Mouse (Mus musculus) central nervous system, embryonic 18 days (tissue): Measurements from ENCODE around the gene Gm19410. TPM values are rescaled to one million over a fixed set of nuclear protein-coding genes. Genes with fewer than 3 reads are reported as not detected.

Experiments used
- polyA plus RNA-seq: library from polyadenylated mRNA; depleted of rRNA; stranded (reverse); fragments of >200 nt; gene quantifications from 2 replicates; pipeline ENCODE4 v1.2.3, GENCODE M21; 2012; rRNA removed

Gm19410 gene
- 0.66 and 0.88 TPM in 2 replicates for polyA plus RNA-seq

GRCm38 (mm10) chr8:35765499-35766193 is at the start of gene Gm19410:
Gene Gm19410, plus strand, starts transcription at chr8:35765790.

